Mouse (Mus musculus): Measurements from ENCODE around the gene Fbxw15. TPM values are rescaled to one million over a fixed set of nuclear protein-coding genes. Genes with fewer than 3 reads are reported as not detected.

Gene Fbxw15
- polyA plus RNA-seq (2021; fragmentation: Nextera tagmentation) = 0.13 TPM in 1 of 2 replicates, not detected in the other
- long read RNA-seq, experiment 1 = 0 reads
- long read RNA-seq, experiment 2 = 0 reads

GRCm38 (mm10) chr9:109568162-109568561 lies at the start of gene Fbxw15:
TSS of gene Fbxw15 (minus strand) at chr9:109568262.

Other genes with a start within 250 kb of the Fbxw15 start
- gene Fbxw28, start 228.6 kb downstream of the Fbxw15 start, polyA plus RNA-seq (2021; fragmentation: Nextera tagmentation) = not detected in 2 replicates
- not detected in 2 replicates for gene Fbxw22, start 164.0 kb downstream of the Fbxw15 start, polyA plus RNA-seq (2021; fragmentation: Nextera tagmentation)
- gene Fbxw16, start 119.1 kb downstream of the Fbxw15 start, polyA plus RNA-seq (2021; fragmentation: Nextera tagmentation) = not detected in 2 replicates
- not detected in 2 replicates for gene Fbxw19, start 72.4 kb downstream of the Fbxw15 start, polyA plus RNA-seq (2021; fragmentation: Nextera tagmentation)
- not detected in 2 replicates for gene Fbxw24, start 57.8 kb upstream of the Fbxw15 start, polyA plus RNA-seq (2021; fragmentation: Nextera tagmentation)
- gene Fbxw25, start 96.4 kb upstream of the Fbxw15 start, polyA plus RNA-seq (2021; fragmentation: Nextera tagmentation) = not detected in 2 replicates
- not detected in 2 replicates for gene Fbxw18, start 134.4 kb upstream of the Fbxw15 start, polyA plus RNA-seq (2021; fragmentation: Nextera tagmentation)
- gene Fbxw26, start 177.8 kb upstream of the Fbxw15 start, polyA plus RNA-seq (2021; fragmentation: Nextera tagmentation) = not detected in 2 replicates
- gene Fbxw27, start 222.4 kb upstream of the Fbxw15 start, polyA plus RNA-seq (2021; fragmentation: Nextera tagmentation) = not detected in 2 replicates
- 2.4 and 6.2 TPM in 2 replicates for gene Spink8, start 244.0 kb upstream of the Fbxw15 start, polyA plus RNA-seq (2021; fragmentation: Nextera tagmentation)

Measured in left cerebral cortex, adult 6 months (tissue).